Mouse (Mus musculus): ENCODE data around the gene Gys2. TPM values are rescaled to one million over a fixed set of nuclear protein-coding genes. Genes with fewer than 3 reads are reported as not detected.
"Not testable (repeated sequence)": the region's sequence is repeated elsewhere in the genome, so short reads cannot be mapped to it uniquely, and the experiment has no call there.

The Gys2 gene
- not detected in 2 replicates for polyA plus RNA-seq (2016; fragmentation: Nextera tagmentation; extraction: Ambion mirVana)

DNA sequence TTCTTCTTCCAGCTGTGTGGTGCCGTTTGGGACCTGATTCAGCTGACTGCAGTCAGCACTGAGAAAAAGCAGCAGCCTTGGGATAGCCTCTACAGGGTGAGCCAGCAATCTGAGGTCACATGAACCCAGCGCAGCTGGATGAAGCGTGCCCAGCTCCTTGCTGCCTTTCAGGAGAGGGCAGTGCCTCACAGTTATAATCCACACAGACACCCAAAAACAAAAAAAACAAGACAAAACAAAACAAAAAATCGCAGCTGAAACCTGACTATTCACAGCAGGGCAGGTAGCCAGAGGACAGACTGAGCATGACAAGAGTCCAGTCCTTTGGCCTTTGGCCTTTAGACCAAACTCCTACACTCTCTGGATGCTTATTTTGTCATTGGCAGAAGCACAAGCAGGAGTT is at the start of gene Gys2:
TSS of gene Gys2 (minus strand) at position 309 of the 403 bp plus-strand sequence.
- H3K4me3 ChIP-seq, result no peak within 1 kb of the TSS
- H3K36me3 ChIP-seq, result no peaks in the 10 kb centered on the region
- no peaks in the 10 kb centered on the region for H3K9me3 ChIP-seq (replicated peaks)
- no peaks in the 10 kb centered on the region for H3K27me3 ChIP-seq (ENCODE audit: low read depth, poor library complexity, severe bottlenecking)
- no peak for DNase-seq (ENCODE audit: low spot score)
- 61% methylated on average over 4 of the region's 4 CpGs for WGBS
- no peaks in the 10 kb centered on the region; the same call in 1 of the 2 replicates for H3K4me1 ChIP-seq
- H3K27ac ChIP-seq, result no peak within 1 kb of the TSS

DNA sequence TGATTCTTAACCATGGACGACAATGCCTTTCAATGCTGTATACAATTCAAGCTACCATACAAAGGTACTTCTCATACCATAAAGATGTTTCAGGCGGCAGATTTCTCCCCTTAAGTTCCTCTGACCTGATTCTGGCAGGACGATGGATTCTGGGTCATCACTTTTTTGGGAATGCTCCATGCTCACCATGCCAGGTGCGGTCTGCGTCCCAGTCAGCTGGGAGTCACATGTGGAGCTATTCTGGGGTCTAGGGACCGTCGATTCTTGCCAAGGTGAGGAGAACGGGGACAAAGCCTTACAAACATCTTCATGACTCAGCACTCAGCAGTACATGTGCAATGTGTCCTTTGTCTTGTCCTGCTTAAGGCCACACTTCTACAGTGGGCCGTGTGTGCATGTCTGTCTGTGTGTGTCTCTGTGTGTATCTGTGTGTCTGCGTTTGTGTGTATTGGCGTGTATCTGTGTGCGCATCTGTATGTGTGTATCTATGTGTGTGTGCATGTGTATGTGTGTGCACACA is 48.7 kb upstream of the Gys2 start:
- Histone ChIP-seq H3K36me3 (no peaks in the 10 kb centered on the region), H3K27ac (no peak overlapping the region), H3K4me1 (no peaks in the 10 kb centered on the region), H3K4me3 (no peak overlapping the region), H3K9me3 (replicated peaks) (no peaks in the 10 kb centered on the region), H3K27me3 (ENCODE audit: low read depth, poor library complexity, severe bottlenecking) (no peaks in the 10 kb centered on the region)
- DNase-seq (ENCODE audit: low spot score), result no peak
- 87% methylated on average over 12 of the region's 12 CpGs for WGBS

DNA sequence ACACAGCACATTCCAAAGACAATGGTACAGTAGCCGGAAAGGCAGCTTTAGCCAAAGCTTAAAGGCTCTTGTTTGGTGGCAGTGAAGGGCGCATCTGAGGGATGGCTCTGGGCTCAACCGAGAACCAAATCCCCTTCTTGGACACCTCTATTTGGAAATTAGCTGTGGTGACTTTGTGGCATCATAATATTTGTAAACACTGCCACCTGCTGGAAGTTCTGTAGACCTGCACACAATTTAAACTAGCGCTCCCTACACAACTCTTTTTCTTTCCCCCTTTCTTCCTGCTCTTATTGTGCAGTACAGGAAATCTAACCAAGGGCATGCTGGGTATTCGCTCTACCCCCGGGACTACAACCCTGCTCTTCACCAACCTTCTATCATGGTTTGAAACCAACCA is 46.2 kb upstream of the Gys2 start:
- no peak overlapping the region for H3K4me3 ChIP-seq
- H3K9me3 ChIP-seq (replicated peaks), result no peaks in the 10 kb centered on the region
- no peaks in the 10 kb centered on the region for H3K36me3 ChIP-seq
- 0 out of 2 replicates have a peak, but pooled peaks cover 4% of the 10 kb centered on the region for H3K4me1 ChIP-seq
- H3K27ac ChIP-seq, result no peak overlapping the region
- WGBS, result 19% methylated on average over 6 of the region's 6 CpGs
- DNase-seq (ENCODE audit: low spot score), result peak; percentile 40
- no peaks in the 10 kb centered on the region; the same call in 1 of the 2 replicates for H3K27me3 ChIP-seq (ENCODE audit: low read depth, poor library complexity, severe bottlenecking)

DNA sequence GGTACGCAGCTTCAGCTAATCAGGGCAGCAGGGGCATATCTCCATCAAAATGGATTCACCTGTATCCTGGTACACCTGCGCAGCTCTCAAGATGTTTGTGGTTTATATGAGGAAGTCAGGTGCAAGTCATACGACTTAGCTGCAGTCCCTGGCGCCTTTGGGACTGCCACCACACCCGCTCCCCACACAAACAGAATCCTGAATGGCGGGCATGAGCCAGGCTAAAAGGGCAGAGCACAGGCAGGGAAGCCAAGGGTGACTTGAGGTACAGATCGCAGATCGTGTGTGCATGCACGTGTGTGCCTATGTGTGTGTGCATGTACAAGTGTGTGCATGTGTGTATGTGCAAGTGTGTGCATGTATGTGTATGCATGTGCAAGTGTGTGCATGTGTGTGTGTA is 42.5 kb upstream of the Gys2 start:
- H3K4me1 ChIP-seq, result peaks cover 23% of the 10 kb centered on the region
- not testable (repeated sequence) for H3K9me3 ChIP-seq (replicated peaks); H3K36me3 ChIP-seq; H3K27me3 ChIP-seq (ENCODE audit: low read depth, poor library complexity, severe bottlenecking); H3K27ac ChIP-seq; H3K4me3 ChIP-seq; DNase-seq (ENCODE audit: low spot score)
- 70% methylated on average over 9 of the region's 9 CpGs for WGBS

DNA sequence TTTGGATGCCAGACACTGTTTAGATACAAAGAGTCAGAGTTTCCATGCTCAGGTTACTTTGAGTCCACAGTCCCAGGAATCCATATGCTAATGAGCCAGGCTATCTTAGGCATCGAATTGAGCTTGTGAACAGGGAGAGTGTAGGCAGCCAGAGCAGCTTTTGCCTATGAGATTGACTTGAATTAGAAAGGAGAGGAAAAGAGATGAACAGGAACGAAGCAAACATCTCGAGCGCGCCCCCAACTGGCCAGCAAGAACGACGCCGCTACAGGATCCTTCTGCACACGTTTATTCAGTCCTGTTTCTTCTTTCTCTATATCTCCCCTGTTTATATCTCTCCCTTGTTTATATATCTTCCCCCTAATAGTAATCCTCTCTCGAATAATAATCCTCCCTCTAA is 42.0 kb upstream of the Gys2 start:
- H3K36me3 ChIP-seq, result no peaks in the 10 kb centered on the region
- H3K4me1 ChIP-seq, result peaks cover 24% of the 10 kb centered on the region
- H3K9me3 ChIP-seq (replicated peaks), result no peaks in the 10 kb centered on the region
- peak; percentile 59 for DNase-seq (ENCODE audit: low spot score)
- no peak overlapping the region for H3K27ac ChIP-seq
- WGBS, result 5% methylated on average over 10 of the region's 10 CpGs
- H3K27me3 ChIP-seq (ENCODE audit: low read depth, poor library complexity, severe bottlenecking), result peaks cover 7% of the 10 kb centered on the region
- no peak overlapping the region for H3K4me3 ChIP-seq

DNA sequence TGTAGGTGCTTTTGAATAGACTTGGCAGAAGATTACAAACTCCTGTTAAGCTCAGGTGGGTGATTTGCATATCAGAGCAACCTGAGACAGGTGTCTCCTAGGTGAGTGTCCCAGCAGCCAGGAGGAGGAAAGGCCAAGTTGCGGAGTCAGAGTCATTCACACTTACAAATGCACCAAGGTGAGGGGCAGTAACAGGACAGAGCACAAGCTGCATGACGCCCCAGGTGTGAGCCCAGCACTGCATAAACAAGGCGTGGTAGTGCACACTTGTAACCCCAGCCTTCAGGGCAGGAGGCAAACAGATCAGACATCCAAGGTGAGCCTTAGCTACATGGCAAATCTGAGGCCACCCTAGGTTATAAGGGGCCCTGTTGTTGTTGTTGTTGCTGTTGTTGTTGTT is 40.0 kb upstream of the Gys2 start:
- no peak for DNase-seq (ENCODE audit: low spot score)
- H3K4me1 ChIP-seq, result peaks cover 40% of the 10 kb centered on the region
- H3K27ac ChIP-seq, result no peak overlapping the region
- H3K27me3 ChIP-seq (ENCODE audit: low read depth, poor library complexity, severe bottlenecking), result peaks cover 18% of the 10 kb centered on the region
- no peaks in the 10 kb centered on the region for H3K36me3 ChIP-seq
- H3K9me3 ChIP-seq (replicated peaks), result no peaks in the 10 kb centered on the region
- whole genome bisulfite sequencing, result 17% methylated on average over 3 of the region's 3 CpGs
- no peak overlapping the region for H3K4me3 ChIP-seq

DNA sequence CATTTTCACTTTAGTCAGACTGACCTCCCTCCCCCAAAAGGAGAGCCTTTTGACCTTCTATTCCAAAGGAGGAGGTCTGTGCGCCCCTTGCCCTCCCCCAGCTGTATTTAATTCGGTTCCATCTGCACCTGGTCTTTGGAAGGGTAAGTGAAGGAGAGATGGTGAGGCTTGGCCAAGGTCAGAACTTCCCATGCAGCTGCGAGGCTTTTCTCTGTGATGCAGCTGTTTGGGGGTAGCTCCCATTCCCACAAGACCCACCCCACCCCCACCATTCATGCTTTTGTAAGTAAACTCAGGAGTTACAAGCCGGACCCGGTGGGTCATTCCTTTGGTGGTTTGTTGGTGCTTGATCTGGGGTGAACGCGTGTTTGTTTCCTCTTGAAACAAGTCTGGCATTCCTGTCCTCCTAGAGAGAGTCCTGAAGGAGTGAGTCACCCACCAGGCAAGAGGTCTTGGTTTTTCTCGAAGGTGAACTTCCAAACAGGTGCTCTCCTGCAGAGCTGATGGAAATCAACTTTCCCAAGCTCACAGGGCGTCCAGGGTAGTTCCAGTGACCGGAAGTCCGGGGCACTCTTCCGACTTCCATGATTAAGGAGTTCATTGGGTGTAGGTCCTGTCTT is 38.7 kb upstream of the Gys2 start:
- Histone ChIP-seq H3K36me3 (no peaks in the 10 kb centered on the region), H3K9me3 (replicated peaks) (no peaks in the 10 kb centered on the region), H3K27me3 (ENCODE audit: low read depth, poor library complexity, severe bottlenecking) (peaks cover 18% of the 10 kb centered on the region), H3K27ac (no peak overlapping the region; the same call in 1 of the 2 replicates), H3K4me3 (no peak overlapping the region), H3K4me1 (peaks cover 44% of the 10 kb centered on the region)
- WGBS, result 23% methylated on average over 12 of the region's 12 CpGs
- DNase-seq (ENCODE audit: low spot score), result peak; percentile 42

DNA sequence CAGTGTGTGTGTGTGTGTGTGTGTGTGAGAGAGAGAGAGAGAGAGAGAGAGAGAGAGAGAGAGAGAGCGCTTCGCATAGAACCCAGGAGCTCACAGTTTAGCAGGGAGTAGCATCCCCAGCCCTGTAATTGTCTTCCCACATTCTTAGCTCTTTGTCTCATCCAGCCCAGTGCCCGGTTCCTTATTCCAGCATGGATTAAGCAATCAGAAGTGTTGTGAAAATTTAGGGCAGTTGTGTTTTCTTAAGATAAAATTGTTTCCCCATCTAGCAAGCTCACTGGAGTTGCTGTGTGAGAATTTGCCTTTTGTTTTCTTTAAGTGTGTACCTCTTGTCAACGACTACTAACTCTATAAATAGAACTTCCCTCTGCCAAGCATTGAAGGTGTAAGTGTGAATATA is 35.8 kb upstream of the Gys2 start:
- H3K4me1 ChIP-seq, result peaks cover 60% of the 10 kb centered on the region
- peaks cover 18% of the 10 kb centered on the region for H3K36me3 ChIP-seq
- H3K4me3 ChIP-seq, result no peak overlapping the region
- H3K27ac ChIP-seq, result peak overlapping the region; percentile 92; the same call in 1 of the 2 replicates
- peaks cover 18% of the 10 kb centered on the region for H3K27me3 ChIP-seq (ENCODE audit: low read depth, poor library complexity, severe bottlenecking)
- DNase-seq (ENCODE audit: low spot score), result no peak
- no peaks in the 10 kb centered on the region for H3K9me3 ChIP-seq (replicated peaks)
- WGBS, result 26% methylated on average over 4 of the region's 4 CpGs

DNA sequence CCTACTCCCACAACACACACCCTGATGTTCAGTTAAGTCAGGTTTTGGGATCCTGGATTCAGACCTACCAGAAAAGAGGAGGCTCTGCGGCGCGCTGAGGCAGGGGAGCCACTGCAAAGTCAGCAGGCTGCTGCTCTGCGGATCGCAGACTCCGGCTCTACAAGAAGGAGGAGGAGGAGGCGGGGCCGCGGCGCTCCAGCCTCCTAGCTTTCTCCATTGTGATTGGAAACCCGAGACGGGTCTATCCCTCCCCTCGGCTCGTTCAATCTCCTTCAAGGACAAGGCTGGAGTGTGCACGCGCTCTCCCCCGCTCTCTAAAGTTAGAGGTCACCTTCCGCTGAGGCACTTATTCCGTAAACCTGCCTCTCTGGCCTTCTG is 34.9 kb upstream of the Gys2 start, which contains the start of gene Ldhb:
TSS of gene Ldhb (minus strand) at position 173 of the 378 bp plus-strand sequence.
- no peaks in the 10 kb centered on the region for H3K9me3 ChIP-seq (replicated peaks)
- H3K4me1 ChIP-seq, result peaks cover 60% of the 10 kb centered on the region
- peak; percentile 90 for DNase-seq (ENCODE audit: low spot score)
- peak within 1 kb of the TSS; percentile 72 for H3K4me3 ChIP-seq
- WGBS, result under 1% methylated on average over 19 of the region's 19 CpGs
- peak within 1 kb of the TSS; percentile 92 for H3K27ac ChIP-seq
- peaks cover 27% of the 10 kb centered on the region for H3K36me3 ChIP-seq
- H3K27me3 ChIP-seq (ENCODE audit: low read depth, poor library complexity, severe bottlenecking), result peaks cover 15% of the 10 kb centered on the region

DNA sequence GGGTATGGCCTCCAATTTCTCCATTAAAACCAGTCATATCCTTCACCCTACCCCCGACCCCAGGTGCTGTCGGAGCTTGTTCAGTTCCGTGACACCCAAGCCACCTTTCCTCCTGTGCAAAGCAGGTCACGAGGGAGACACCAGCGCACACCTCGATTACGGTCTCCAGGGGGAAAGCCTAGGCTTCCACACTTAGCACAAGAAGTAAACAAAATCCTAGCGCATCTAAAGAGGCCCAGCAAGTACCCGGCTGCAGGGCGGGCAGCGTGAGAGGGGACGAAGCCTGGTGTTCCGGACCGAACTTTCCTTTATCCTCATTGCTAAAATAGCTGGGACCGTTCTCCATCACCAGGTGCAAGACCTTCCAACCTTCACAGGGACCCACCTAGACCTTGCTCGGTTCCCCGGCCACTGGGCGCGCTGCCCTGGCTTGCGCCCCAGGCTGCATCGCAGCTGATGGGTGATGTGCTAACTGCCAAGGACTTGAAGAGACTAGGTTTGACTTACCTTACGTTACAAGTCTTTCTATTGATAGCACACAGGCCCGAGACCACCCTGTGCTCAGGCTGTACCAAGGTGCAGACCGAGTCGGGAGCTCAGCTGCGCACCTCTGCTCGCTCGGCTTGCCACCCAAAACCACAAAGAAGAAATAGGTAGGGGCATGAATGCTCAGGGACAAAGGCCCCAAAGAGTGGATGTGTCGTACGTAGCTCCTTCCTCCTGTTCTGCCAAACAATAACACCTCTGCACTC is 34.3 kb upstream of the Gys2 start:
- DNase-seq (ENCODE audit: low spot score), result no peak
- H3K4me3 ChIP-seq, result peak overlapping the region; percentile 72
- WGBS, result under 1% methylated on average over 30 of the region's 30 CpGs

DNA sequence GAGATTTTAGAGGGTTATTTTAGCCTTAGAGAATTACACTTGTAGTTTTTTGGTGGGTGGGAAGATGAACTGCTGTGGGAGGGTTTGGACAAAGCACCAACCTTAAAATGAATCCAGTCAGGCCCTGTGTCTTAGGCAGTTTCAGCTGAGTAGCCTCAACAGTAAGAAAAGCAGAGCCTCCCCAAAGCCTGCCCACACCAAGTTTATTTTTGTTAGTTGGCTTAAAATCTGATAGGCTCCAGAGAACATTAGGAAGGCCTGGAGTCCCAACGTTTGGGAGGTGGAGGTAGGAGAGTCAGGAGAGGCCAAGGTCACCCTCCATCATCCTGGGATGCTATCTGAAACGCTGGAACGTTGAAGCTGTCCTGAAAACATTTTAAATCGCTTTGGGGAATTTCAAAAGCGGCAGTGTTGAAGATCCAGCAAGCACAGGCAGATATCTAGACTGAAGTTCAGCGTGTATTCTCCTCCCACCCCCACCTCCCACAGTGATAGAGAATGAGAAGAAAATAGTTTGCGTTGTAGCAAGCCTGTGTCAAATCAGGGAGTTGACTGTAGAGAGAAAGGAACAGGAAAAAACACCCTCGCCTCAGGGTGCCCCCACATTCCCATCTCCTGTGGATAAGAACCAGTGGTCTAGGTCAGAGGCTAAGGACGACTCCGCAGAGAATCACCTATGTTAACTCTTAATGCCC is 33.6 kb upstream of the Gys2 start:
- Histone ChIP-seq H3K4me1 (peaks cover 52% of the 10 kb centered on the region), H3K27me3 (ENCODE audit: low read depth, poor library complexity, severe bottlenecking) (peaks cover 12% of the 10 kb centered on the region)
- 9% methylated on average over 10 of the region's 10 CpGs for WGBS

More for the DNA sequence above, 34.3 kb upstream of the Gys2 start:
- Histone ChIP-seq H3K4me1 (peaks cover 59% of the 10 kb centered on the region), H3K36me3 (peaks cover 32% of the 10 kb centered on the region), H3K27ac (peak overlapping the region; percentile 92), H3K9me3 (replicated peaks) (no peaks in the 10 kb centered on the region), H3K27me3 (ENCODE audit: low read depth, poor library complexity, severe bottlenecking) (peaks cover 12% of the 10 kb centered on the region)

DNA sequence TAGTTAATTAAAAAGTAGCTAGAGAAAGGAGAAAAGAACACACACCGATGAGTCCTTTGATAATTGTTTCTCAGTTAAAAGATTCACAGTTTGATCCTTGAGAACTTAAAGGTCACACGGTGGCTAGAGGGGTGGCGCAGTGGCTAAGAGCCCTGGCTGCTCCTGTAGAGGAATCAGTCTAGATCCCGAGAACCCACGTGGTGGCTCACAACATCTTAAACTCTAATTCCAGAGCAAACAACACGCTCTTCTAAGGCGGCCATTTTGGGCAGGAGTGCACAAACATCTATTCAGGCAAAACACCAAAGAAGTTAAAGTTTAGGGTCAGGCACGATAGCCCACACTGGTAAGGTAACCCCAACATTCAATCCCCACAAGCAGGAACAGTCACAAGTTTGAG is 30.7 kb upstream of the Gys2 start:
- Histone ChIP-seq H3K27me3 (ENCODE audit: low read depth, poor library complexity, severe bottlenecking) (no peaks in the 10 kb centered on the region), H3K4me1 (peaks cover 31% of the 10 kb centered on the region), H3K36me3 (peaks cover 63% of the 10 kb centered on the region), H3K9me3 (replicated peaks) (no peaks in the 10 kb centered on the region), H3K4me3 (no peak overlapping the region), H3K27ac (peak overlapping the region; percentile 58; the same call in 1 of the 2 replicates)
- DNase-seq (ENCODE audit: low spot score), result no peak
- WGBS, result 89% methylated on average over 8 of the region's 8 CpGs

More for the DNA sequence above, 33.6 kb upstream of the Gys2 start:
- Histone ChIP-seq H3K9me3 (replicated peaks) (no peaks in the 10 kb centered on the region), H3K4me3 (peak overlapping the region; percentile 72), H3K27ac (peak overlapping the region; percentile 92), H3K36me3 (peaks cover 39% of the 10 kb centered on the region)
- DNase-seq (ENCODE audit: low spot score), result peak; percentile 34

Data from limb, embryonic 10.5 days (tissue).